Mouse (Mus musculus): ENCODE results near the gene Arhgap29. TPM values are rescaled to one million over a fixed set of nuclear protein-coding genes. Genes with fewer than 3 reads are reported as not detected.

Arhgap29 gene
- polyA plus RNA-seq (2015; fragmentation: Nextera tagmentation; extraction: Ambion mirVana): 39.4 and 42.8 TPM in 2 replicates

DNA sequence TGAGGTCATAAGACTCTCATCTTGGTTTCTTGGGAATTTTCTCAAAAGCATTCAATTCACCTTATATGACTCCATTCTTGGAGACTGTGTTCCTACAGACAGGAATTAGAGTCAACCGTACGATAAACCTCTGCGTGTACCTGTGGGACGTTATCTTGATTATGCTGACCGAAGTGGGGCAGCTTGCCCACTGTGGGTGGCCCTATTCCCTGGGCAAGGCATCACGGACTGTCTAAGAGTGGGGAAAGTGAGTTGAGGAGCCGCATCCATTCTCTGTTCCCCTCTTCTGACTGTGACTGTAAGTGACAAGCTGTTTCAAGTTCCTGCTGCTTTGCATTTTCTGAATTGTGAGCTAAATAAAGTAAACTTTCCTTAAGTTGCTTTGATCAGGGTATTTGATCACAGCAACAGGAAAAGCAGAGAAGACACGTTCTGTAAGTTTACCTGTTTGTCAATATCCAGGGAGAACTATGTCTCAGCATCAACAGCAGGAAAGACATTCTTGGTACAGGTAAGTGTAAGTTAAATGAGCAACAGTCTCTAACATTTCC is at the start of gene Arhgap29:
Gene Arhgap29, plus strand, starts transcription at position 501 of the 551 bp plus-strand sequence.
- no peak for ATAC-seq (ENCODE audit: insufficient read depth, low FRiP score, low read depth)
- Histone ChIP-seq H3K9ac (peak within 1 kb of the TSS; percentile 51), H3K27me3 (replicated peaks) (no peaks in the 10 kb centered on the region), H3K4me3 (replicated peaks) (peak within 1 kb of the TSS; percentile 76), H3K4me2 (peak within 1 kb of the TSS; percentile 77), H3K36me3 (no peaks in the 10 kb centered on the region), H3K27ac (peak within 1 kb of the TSS; percentile 67), H3K4me1 (no peaks in the 10 kb centered on the region), H3K9me3 (no peaks in the 10 kb centered on the region)
- 87% methylated on average over 8 of the region's 8 CpGs for WGBS

DNA sequence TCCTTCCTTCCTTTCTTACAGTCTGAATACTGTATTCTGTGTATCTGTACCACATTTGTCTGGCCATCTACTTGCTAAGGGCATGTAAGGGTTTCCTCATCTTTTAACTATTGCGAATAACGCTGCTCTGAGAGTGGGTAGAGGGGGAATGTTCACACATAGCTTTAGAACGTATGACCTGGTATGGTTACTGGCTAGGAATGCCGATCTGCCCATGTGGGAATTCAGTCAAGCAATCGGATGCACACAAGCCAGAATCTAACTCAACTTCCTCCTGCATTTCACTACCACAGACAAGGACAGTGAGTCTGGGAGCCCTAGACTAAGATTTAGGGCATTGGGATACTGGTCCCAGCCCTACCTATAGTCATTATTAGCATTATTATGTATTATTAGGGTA is 49.6 kb upstream of the Arhgap29 start:
- H3K9ac ChIP-seq: no peak overlapping the region
- WGBS: 73% methylated on average over 5 of the region's 5 CpGs
- no peak overlapping the region for H3K4me2 ChIP-seq
- H3K27me3 ChIP-seq (replicated peaks): no peaks in the 10 kb centered on the region
- no peaks in the 10 kb centered on the region for H3K36me3 ChIP-seq
- H3K4me3 ChIP-seq (replicated peaks): no peak overlapping the region
- no peaks in the 10 kb centered on the region for H3K9me3 ChIP-seq
- H3K4me1 ChIP-seq: 0 out of 2 replicates have a peak, but pooled peaks cover 11% of the 10 kb centered on the region
- H3K27ac ChIP-seq: no peak overlapping the region
- no peak for ATAC-seq (ENCODE audit: insufficient read depth, low FRiP score, low read depth)

DNA sequence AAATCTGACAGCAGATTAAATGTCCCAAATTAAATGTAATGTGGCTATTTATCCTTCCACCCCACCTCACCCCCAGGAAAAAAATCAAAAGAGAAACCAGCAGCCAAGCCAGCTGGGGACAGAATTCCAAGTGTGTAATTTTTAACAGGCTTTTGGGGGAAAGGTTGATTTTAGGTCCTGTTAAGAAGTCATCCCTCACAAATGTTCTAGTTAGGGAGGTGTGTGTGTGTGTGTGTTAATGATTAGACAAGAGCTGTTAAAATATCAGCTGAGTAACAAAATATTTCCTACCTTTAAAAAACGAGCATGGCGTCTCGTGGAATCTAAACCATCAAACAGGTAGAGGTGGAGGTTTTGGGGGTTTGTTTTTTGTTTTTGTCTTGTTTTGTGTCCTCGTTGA is 49.1 kb upstream of the Arhgap29 start:
- no peak overlapping the region for H3K27ac ChIP-seq
- WGBS: 67% methylated on average over 4 of the region's 4 CpGs
- ATAC-seq (ENCODE audit: insufficient read depth, low FRiP score, low read depth): no peak

DNA sequence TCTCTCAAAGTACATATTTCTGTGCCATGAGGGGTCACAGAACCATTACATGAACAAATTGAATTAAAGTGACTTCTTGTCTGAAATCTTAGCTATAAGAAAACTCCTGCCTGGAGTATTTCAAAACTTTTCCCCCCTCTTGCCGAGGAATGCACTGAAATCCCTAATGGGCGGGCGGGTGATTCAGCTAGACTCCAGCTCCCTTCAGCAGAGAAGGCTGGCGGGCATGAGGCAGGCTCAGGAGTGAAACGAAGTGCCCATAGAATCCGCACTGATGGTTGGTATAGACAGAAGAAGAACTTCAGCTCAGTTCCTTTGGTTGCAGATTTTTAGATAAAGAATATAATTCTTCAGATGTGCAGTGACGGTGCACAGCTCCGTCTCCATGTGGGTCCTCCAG is 48.6 kb upstream of the Arhgap29 start:
- Histone ChIP-seq H3K4me1 (0 out of 2 replicates have a peak, but pooled peaks cover 11% of the 10 kb centered on the region), H3K27me3 (replicated peaks) (no peaks in the 10 kb centered on the region), H3K27ac (no peak overlapping the region), H3K9ac (no peak overlapping the region), H3K4me3 (replicated peaks) (no peak overlapping the region), H3K36me3 (no peaks in the 10 kb centered on the region), H3K4me2 (no peak overlapping the region), H3K9me3 (no peaks in the 10 kb centered on the region)
- no peak for ATAC-seq (ENCODE audit: insufficient read depth, low FRiP score, low read depth)
- 55% methylated on average over 8 of the region's 8 CpGs for whole genome bisulfite sequencing

More for the DNA sequence above, 49.1 kb upstream of the Arhgap29 start:
- H3K9me3 ChIP-seq: no peaks in the 10 kb centered on the region
- H3K27me3 ChIP-seq (replicated peaks): no peaks in the 10 kb centered on the region
- H3K36me3 ChIP-seq: no peaks in the 10 kb centered on the region
- H3K4me2 ChIP-seq: no peak overlapping the region
- no peak overlapping the region for H3K4me3 ChIP-seq (replicated peaks)
- H3K9ac ChIP-seq: no peak overlapping the region
- H3K4me1 ChIP-seq: 0 out of 2 replicates have a peak, but pooled peaks cover 11% of the 10 kb centered on the region

DNA sequence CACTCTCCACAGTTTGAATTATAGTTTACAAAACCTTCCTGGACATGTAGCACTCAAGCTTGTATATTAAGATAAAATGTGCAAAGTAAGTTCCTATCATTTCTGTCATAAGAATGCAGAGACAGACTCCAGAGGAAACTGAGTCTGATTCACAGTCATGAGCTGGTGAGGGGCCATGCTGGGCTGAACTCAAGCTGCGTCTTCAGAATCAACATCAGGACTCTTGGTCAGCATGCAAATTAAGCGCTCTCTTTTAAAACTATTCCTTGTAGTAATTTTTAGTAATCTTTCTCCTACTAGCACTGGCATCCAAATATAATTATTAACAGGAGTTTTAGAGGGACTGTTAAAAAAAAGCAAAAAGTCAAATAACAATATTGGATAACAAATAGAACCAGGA is 47.9 kb upstream of the Arhgap29 start:
- Histone ChIP-seq H3K9ac (no peak overlapping the region), H3K4me3 (replicated peaks) (no peak overlapping the region), H3K9me3 (no peaks in the 10 kb centered on the region), H3K4me1 (0 out of 2 replicates have a peak, but pooled peaks cover 8% of the 10 kb centered on the region), H3K27me3 (replicated peaks) (no peaks in the 10 kb centered on the region), H3K36me3 (no peaks in the 10 kb centered on the region), H3K27ac (no peak overlapping the region), H3K4me2 (no peak overlapping the region)
- WGBS: 89% methylated on average over 2 of the region's 2 CpGs
- no peak for ATAC-seq (ENCODE audit: insufficient read depth, low FRiP score, low read depth)

DNA sequence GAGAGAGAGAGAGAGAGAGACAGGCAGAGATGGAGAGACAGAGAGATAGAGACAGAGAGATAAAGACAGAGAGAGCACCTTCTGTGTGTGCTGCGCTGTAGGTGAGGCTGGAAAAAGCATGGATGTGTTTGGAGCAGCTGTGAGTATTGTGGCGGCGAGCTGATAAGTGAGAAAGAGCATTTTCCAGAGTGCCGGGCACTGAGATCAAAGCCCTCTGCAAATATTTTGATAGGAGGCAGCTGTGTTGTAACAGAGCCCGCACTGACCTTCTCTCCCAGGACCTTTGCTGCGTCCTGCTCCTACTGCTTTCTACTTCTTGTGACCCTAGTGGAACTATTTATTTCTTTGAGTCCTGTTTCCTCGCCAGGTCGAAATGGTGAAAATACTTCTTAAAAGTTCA is 45.7 kb upstream of the Arhgap29 start:
- 0 out of 2 replicates have a peak, but pooled peaks cover 8% of the 10 kb centered on the region for H3K4me1 ChIP-seq
- no peaks in the 10 kb centered on the region for H3K27me3 ChIP-seq (replicated peaks)
- no peak overlapping the region for H3K9ac ChIP-seq
- no peak overlapping the region for H3K4me2 ChIP-seq
- ATAC-seq (ENCODE audit: insufficient read depth, low FRiP score, low read depth): peak; percentile 68
- no peak overlapping the region for H3K27ac ChIP-seq
- H3K9me3 ChIP-seq: no peaks in the 10 kb centered on the region
- 15% methylated on average over 8 of the region's 8 CpGs for WGBS
- H3K4me3 ChIP-seq (replicated peaks): no peak overlapping the region
- H3K36me3 ChIP-seq: no peaks in the 10 kb centered on the region

DNA sequence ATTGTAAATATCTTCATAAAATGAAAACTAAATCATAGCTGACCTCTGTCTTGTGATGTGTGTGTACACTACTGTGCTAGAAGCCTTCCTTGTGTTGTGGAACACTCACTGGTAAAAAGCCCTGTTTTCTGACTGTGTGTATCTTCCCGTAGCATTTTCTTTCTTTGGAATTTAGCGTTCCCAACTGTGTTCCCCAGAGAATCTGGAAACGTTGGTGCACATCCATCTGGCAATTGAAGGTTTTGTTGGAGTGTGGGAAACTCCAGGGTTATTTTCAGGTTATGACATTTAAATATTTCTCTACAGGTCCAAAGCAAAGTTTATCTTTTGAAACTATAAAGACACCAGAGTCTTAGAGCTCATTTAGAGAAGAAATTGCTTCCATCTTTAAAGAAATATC is 43.2 kb upstream of the Arhgap29 start:
- no peak for ATAC-seq (ENCODE audit: insufficient read depth, low FRiP score, low read depth)
- no peak overlapping the region for H3K27ac ChIP-seq
- no peak overlapping the region for H3K4me2 ChIP-seq
- 45% methylated on average over 3 of the region's 3 CpGs for WGBS
- H3K4me3 ChIP-seq (replicated peaks): no peak overlapping the region
- H3K4me1 ChIP-seq: 0 out of 2 replicates have a peak, but pooled peaks cover 4% of the 10 kb centered on the region
- H3K36me3 ChIP-seq: no peaks in the 10 kb centered on the region
- no peaks in the 10 kb centered on the region for H3K27me3 ChIP-seq (replicated peaks)
- no peaks in the 10 kb centered on the region for H3K9me3 ChIP-seq
- H3K9ac ChIP-seq: no peak overlapping the region

DNA sequence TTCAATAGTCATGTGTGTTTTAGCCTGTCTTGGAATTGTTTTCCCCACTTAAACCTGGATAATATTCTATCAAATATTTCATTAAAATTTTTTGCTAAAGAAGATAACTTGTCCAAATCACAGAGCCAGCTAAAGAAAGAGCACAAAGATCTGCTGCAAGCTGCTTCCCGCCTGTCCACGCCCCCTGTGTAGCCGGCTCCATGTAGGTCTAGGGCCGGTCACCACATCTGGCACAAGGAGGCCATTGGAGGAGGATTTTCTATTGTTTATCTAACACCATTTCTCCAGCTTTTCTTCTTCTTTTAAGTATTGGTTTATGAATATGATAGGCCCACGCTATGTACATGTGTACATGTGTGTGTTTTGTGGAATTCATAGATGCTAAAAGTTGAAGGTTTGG is 38.9 kb upstream of the Arhgap29 start:
- no peak overlapping the region for H3K27ac ChIP-seq
- no peak overlapping the region for H3K4me3 ChIP-seq (replicated peaks)
- H3K36me3 ChIP-seq: no peaks in the 10 kb centered on the region
- WGBS: 79% methylated on average over 5 of the region's 5 CpGs
- no peak overlapping the region for H3K9ac ChIP-seq
- ATAC-seq (ENCODE audit: insufficient read depth, low FRiP score, low read depth): no peak
- no peaks in the 10 kb centered on the region for H3K9me3 ChIP-seq
- H3K4me2 ChIP-seq: no peak overlapping the region
- H3K4me1 ChIP-seq: no peaks in the 10 kb centered on the region
- H3K27me3 ChIP-seq (replicated peaks): no peaks in the 10 kb centered on the region

DNA sequence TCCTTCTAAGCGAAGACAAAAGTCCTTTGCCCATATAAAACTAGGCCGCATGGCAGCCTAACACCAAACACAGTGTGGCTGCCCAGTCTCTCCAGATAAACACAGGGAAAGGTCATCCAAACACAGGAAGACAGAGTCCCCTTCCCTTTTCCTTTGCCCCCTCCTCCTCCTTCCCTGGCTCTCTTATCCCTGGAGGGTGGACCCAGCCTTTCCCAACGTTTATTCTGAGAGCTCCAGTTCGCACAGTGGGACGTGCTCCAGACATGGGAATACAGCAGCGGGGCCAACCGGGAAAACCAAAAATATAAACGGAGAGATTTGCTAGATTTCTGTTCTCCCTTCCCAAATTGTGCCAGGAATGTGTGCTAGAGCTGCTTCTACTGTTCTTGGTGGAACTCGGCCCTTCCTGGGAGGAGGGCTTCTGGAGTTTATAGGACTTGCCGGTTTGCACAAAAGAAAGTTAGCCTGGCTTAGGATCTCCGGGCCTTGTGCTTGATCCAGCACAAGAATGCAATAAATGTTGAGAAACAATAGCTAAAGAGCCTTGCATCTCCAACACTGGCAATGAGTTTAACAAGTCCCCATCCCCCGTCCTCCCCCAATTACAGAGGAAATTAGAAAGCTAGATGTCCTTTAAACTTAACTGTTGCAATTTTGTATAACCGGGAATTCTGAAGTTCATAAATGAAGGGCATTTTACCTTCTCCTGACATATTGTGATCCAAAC is 37.7 kb upstream of the Arhgap29 start:
- Histone ChIP-seq H3K27me3 (replicated peaks) (no peaks in the 10 kb centered on the region), H3K36me3 (no peaks in the 10 kb centered on the region), H3K9me3 (no peaks in the 10 kb centered on the region), H3K4me1 (no peaks in the 10 kb centered on the region), H3K27ac (peak overlapping the region; percentile 68), H3K4me2 (no peak overlapping the region), H3K4me3 (replicated peaks) (no peak overlapping the region), H3K9ac (no peak overlapping the region)
- 47% methylated on average over 13 of the region's 13 CpGs for whole genome bisulfite sequencing
- ATAC-seq (ENCODE audit: insufficient read depth, low FRiP score, low read depth): no peak

DNA sequence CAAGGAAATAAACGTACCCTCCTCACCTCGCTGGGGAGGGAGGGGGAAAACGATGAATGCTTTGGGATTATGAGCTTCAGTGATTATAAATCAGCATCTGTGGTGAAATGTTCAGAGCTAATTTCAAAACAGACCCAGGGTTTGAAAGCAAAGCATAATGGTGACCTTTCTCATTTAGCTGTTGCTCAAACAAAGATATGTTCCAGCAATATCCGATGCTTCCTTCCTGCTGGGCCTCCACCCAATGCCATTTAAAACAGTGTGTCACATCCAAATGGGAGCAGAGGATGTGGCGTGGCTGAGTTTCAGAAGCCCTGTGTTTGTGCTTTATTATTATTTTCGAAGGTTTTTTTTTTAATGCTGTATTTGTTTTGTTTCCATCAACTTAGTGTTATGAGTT is 37.1 kb upstream of the Arhgap29 start:
- no peak overlapping the region for H3K4me2 ChIP-seq

DNA sequence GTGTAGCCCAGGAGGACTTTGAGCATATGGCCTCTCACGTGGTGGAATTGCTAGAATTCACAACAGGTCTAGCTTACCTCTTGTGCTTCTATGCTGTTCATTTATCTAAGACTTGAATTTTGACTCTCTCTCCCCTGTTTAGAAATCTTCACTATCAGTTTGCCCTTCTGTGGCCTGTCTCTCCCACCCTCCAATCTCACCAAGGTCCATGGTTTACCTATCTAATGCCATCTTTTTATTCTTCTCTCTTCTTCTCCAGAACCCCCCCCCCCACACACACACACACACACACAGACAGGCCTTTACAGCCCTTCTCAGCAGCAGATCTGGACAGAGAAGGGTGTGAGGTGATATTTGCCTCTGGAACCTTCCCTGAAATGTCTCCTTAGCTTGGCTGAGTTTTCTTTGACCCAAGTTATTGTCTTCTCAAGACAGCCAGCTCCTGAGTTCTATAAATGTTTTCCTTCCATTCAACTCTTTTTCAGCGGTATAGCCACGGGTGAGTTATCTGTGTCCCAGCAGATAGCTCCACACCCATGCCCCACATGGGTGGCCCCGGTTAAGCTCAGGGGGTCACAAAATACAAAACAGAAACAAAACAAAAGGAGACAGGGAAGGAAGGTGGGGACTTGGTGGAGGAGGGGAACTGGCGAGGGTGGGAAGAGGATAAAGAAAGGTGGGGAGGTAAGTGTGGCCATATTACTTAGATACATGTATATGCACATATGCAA is 35.4 kb upstream of the Arhgap29 start:
- no peak overlapping the region for H3K27ac ChIP-seq
- no peaks in the 10 kb centered on the region for H3K4me1 ChIP-seq
- ATAC-seq (ENCODE audit: insufficient read depth, low FRiP score, low read depth): no peak
- H3K36me3 ChIP-seq: no peaks in the 10 kb centered on the region
- H3K27me3 ChIP-seq (replicated peaks): no peaks in the 10 kb centered on the region
- no peak overlapping the region for H3K9ac ChIP-seq
- no peak overlapping the region for H3K4me3 ChIP-seq (replicated peaks)
- 76% methylated on average over 5 of the region's 5 CpGs for WGBS
- no peak overlapping the region for H3K4me2 ChIP-seq
- H3K9me3 ChIP-seq: no peaks in the 10 kb centered on the region

More for the DNA sequence above, 37.1 kb upstream of the Arhgap29 start:
- no peaks in the 10 kb centered on the region for H3K27me3 ChIP-seq (replicated peaks)
- no peak for ATAC-seq (ENCODE audit: insufficient read depth, low FRiP score, low read depth)
- no peak overlapping the region for H3K4me3 ChIP-seq (replicated peaks)
- H3K9me3 ChIP-seq: no peaks in the 10 kb centered on the region
- 56% methylated on average over 6 of the region's 6 CpGs for WGBS
- H3K27ac ChIP-seq: peak overlapping the region; percentile 68
- H3K9ac ChIP-seq: no peak overlapping the region
- no peaks in the 10 kb centered on the region for H3K4me1 ChIP-seq
- no peaks in the 10 kb centered on the region for H3K36me3 ChIP-seq

DNA sequence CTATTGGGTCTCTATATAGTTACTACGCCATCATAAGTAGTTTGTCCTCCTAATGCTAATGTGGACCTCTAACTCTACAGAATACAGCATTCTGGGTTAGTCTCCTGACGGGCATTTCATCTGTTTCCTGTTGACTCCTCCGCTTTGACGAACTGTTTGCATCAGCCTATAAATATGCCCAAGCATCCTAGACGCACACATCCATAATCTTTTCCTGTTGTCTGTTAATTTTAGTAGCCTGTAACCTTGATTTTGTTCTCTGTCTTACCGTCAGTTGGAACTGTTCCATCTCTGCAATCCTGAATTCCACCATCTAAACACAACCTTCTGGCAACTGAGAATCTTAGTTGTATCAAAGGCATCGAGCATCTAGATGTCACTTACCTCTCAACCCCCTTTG is 34.7 kb upstream of the Arhgap29 start:
- Histone ChIP-seq H3K9me3 (no peaks in the 10 kb centered on the region), H3K9ac (no peak overlapping the region), H3K27ac (no peak overlapping the region), H3K4me3 (replicated peaks) (no peak overlapping the region), H3K4me1 (no peaks in the 10 kb centered on the region), H3K27me3 (replicated peaks) (no peaks in the 10 kb centered on the region), H3K36me3 (no peaks in the 10 kb centered on the region), H3K4me2 (no peak overlapping the region)
- no peak for ATAC-seq (ENCODE audit: insufficient read depth, low FRiP score, low read depth)
- WGBS: 80% methylated on average over 7 of the region's 7 CpGs

All from stomach, embryonic 15.5 days (tissue).